Mouse (Mus musculus) heart, embryonic 11.5 days (tissue): ENCODE measurements around the gene Hoxa6. TPM values are rescaled to one million over a fixed set of nuclear protein-coding genes. Genes with fewer than 3 reads are reported as not detected.

ENCODE experiments used
- ATAC-seq: fragments of 200-750 bp; cut with Nextera tagmentation; replicated peaks from 2 replicates; pipeline ENCODE4 v1.8.0; 2017; ENCODE audit warnings: moderate library complexity; ENCODE audit not compliant: insufficient number of reproducible peaks, low FRiP score, low TSS enrichment
- H3K27ac ChIP-seq: fragments of 300-500 bp; sonication (generic); 2 replicates; pipeline ENCODE4 v1.5.1; 2014; ENCODE audit warnings: mild to moderate bottlenecking, low read depth, low read length
- H3K27me3 ChIP-seq: fragments of 300-500 bp; sonication (generic); 2 replicates; pipeline ENCODE4 v1.6.1; 2014; ENCODE audit warnings: mild to moderate bottlenecking, low read length, mixed read lengths; ENCODE audit not compliant: control insufficient read depth, insufficient read depth
- H3K36me3 ChIP-seq: fragments of 300-500 bp; sonication (generic); 2 replicates; pipeline ENCODE4 v1.6.1; 2014; ENCODE audit warnings: mild to moderate bottlenecking, low read length, moderate library complexity, mixed read lengths; ENCODE audit not compliant: control insufficient read depth, insufficient read depth
- H3K4me1 ChIP-seq: fragments of 300-500 bp; sonication (generic); 2 replicates; pipeline ENCODE4 v1.6.1; 2014; ENCODE audit warnings: low read length; ENCODE audit not compliant: control insufficient read depth, insufficient read depth
- H3K4me2 ChIP-seq: fragments of 300-500 bp; sonication (generic); 2 replicates; pipeline ENCODE4 v1.6.1; 2014; ENCODE audit warnings: mild to moderate bottlenecking, moderate library complexity
- H3K4me3 ChIP-seq: fragments of 300-500 bp; sonication (generic); 2 replicates; pipeline ENCODE4 v1.5.1; 2014; ENCODE audit warnings: low read depth, low read length
- H3K9ac ChIP-seq: fragments of 300-500 bp; sonication (generic); 2 replicates; pipeline ENCODE4 v1.6.1; 2014; ENCODE audit warnings: mild to moderate bottlenecking, low read depth, low read length, moderate library complexity
- H3K9me3 ChIP-seq: fragments of 300-500 bp; sonication (generic); replicated peaks from 2 replicates; pipeline ENCODE4 v1.6.1; 2016; ENCODE audit warnings: low read length; ENCODE audit not compliant: control insufficient read depth
- whole genome bisulfite sequencing: fragments of 180-500 bp; shearing (Covaris S2); extraction: QIAGEN DNeasy Blood & Tissue Kit; methylation state at CpG from one replicate; pipeline ENCODE4 v1.1.7; 2014; ENCODE audit not compliant: insufficient replicate concordance; 5-methylcytosine and 5-hydroxymethylcytosine counted together
- polyA plus RNA-seq: library from polyadenylated mRNA; unstranded; fragments of >200 nt; fragmentation: Nextera tagmentation; extraction: Ambion mirVana; gene quantifications from 2 replicates; pipeline ENCODE4 v1.2.1, GENCODE M21; 2014

Gene Hoxa6
- polyA plus RNA-seq, 1 experiment from 2014 or later = not detected

- no peak overlapping the region; the same call in 1 of the 2 replicates for H3K9ac ChIP-seq
- H3K27me3 ChIP-seq = peaks cover 90% of the 10 kb centered on the region
- H3K4me1 ChIP-seq = peaks cover 10% of the 10 kb centered on the region; the same call in 1 of the 2 replicates
- ATAC-seq = no peak
- no peaks in the 10 kb centered on the region for H3K9me3 ChIP-seq
- H3K4me3 ChIP-seq = 0 out of 2 replicates have a peak overlapping the region, but pooled peaks have one; percentile 5
- 13% methylated on average over 16 of the region's 16 CpGs for WGBS
- H3K4me2 ChIP-seq = peak overlapping the region; percentile 42
- H3K36me3 ChIP-seq = no peaks in the 10 kb centered on the region
- peak overlapping the region; percentile 46; the same call in 1 of the 2 replicates for H3K27ac ChIP-seq
These were observed 38.9 kb downstream of the Hoxa6 start for GRCm38 (mm10) chr6:52169499-52170165.

DNA sequence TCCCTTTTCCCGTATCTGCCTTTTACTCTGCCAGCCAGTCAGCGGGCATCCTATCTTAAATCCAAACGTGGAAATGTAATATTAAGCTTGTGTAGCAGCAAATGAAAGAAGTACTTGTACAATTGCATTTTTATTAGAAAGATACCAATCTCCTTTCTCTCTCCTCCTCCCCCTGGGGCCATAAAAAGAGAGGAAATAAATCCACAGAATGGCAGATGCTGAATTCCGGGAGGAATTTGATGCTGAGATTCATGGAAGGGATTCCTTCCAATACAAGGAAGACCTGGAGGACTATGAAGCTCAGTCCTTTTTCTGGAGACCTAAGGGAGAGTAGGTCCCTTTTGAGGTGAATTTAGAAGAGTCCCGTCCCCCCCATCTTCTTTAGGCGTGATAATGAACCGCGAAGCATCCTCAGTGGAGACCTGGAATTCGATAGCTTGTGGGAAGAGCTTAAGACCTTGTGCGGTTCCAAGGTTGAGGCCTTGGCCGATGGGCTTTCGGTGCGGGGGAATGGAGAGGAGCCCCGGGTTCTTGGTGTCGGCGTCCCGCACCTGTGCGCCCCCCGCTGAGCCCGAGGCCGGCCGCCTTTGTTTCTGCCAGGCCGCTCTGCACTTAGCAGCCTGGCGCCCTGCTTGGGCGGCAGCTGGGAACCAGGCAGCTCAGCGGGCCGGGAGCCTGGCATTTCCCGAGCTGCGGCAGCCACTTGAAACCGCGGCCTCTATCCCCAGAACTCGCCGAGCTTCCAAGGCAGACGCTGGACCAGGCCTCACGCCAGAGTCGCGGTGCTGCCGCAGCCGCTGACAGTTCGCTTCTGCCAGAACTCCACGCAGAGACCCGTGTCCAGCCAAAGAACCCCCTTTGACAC, 40.1 kb downstream of the Hoxa6 start:
- Histone ChIP-seq H3K4me2 (peak overlapping the region; percentile 46), H3K4me1 (peaks cover 10% of the 10 kb centered on the region), H3K36me3 (no peaks in the 10 kb centered on the region), H3K27ac (0 out of 2 replicates have a peak overlapping the region, but pooled peaks have one; percentile 12), H3K4me3 (peak overlapping the region; percentile 13), H3K27me3 (peaks cover 93% of the 10 kb centered on the region), H3K9ac (peak overlapping the region; percentile 47; the same call in 1 of the 2 replicates), H3K9me3 (no peaks in the 10 kb centered on the region)
- no peak for ATAC-seq
- 3% methylated on average over 42 of the region's 42 CpGs for WGBS

- H3K4me3 ChIP-seq = peak overlapping the region; percentile 15; the same call in 1 of the 2 replicates
- no peaks in the 10 kb centered on the region for H3K9me3 ChIP-seq
- H3K4me1 ChIP-seq = peaks cover 10% of the 10 kb centered on the region
- no peak for ATAC-seq
- WGBS = 9% methylated on average over 14 of the region's 14 CpGs
- H3K27ac ChIP-seq = 0 out of 2 replicates have a peak overlapping the region, but pooled peaks have one; percentile 22
- no peaks in the 10 kb centered on the region for H3K36me3 ChIP-seq
- no peak overlapping the region for H3K9ac ChIP-seq
- peaks cover 93% of the 10 kb centered on the region for H3K27me3 ChIP-seq
- H3K4me2 ChIP-seq = peak overlapping the region; percentile 46
These were observed 40.8 kb downstream of the Hoxa6 start for GRCm38 (mm10) chr6:52167736-52168161.

- Histone ChIP-seq H3K4me3 (no peak overlapping the region), H3K4me1 (peaks cover 10% of the 10 kb centered on the region), H3K9ac (no peak overlapping the region), H3K4me2 (peak overlapping the region; percentile 46), H3K27me3 (peaks cover 91% of the 10 kb centered on the region), H3K27ac (peak overlapping the region; percentile 55; the same call in 1 of the 2 replicates), H3K36me3 (no peaks in the 10 kb centered on the region), H3K9me3 (no peaks in the 10 kb centered on the region)
- ATAC-seq = no peak
- 18% methylated on average over 1 of the region's 1 CpGs for WGBS
These were observed 41.3 kb downstream of the Hoxa6 start for GRCm38 (mm10) chr6:52167176-52167575.

DNA sequence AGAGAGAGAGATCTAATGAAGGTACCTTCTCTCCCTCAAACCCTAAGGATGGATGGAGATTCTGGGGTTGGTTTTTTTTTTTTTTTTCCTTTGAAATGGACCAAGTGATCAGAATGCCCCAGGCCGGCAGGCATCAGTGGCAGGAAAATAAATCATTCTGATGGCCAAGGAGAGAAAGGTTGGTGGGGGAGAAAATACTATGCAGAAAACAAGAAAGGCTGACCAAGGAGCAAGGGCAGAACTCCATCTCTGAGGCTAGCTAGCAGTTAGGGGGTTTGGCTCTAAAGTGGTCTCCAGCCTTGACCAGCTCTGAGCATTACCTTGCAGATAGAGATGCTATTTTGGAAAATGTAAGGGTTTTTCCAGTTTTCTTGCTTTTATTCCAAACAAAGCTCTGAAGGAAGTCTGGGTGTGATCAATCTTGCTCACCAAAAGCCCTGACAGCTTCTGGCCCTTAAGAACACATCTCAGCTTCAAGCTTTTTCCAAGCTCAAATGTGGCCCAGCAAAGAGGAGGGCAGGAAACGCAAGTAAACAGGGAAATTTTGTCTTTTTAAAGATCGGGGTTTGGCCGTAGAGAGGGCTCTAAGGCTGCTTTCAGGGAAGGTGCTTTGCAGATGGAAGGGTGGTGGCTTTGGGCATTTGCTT, 42.0 kb downstream of the Hoxa6 start:
- peak overlapping the region; percentile 55; the same call in 1 of the 2 replicates for H3K27ac ChIP-seq
- peak overlapping the region; percentile 22 for H3K4me2 ChIP-seq
- peaks cover 90% of the 10 kb centered on the region for H3K27me3 ChIP-seq
- no peaks in the 10 kb centered on the region for H3K9me3 ChIP-seq
- H3K4me1 ChIP-seq = peaks cover 10% of the 10 kb centered on the region
- H3K36me3 ChIP-seq = no peaks in the 10 kb centered on the region
- no peak overlapping the region for H3K9ac ChIP-seq
- H3K4me3 ChIP-seq = no peak overlapping the region
- 6% methylated on average over 4 of the region's 4 CpGs for WGBS
- ATAC-seq = no peak

- no peak for ATAC-seq
- Histone ChIP-seq H3K4me2 (peak overlapping the region; percentile 49), H3K27me3 (peaks cover 89% of the 10 kb centered on the region), H3K36me3 (no peaks in the 10 kb centered on the region), H3K9me3 (no peaks in the 10 kb centered on the region), H3K4me1 (peaks cover 8% of the 10 kb centered on the region), H3K9ac (peak overlapping the region; percentile 29; the same call in 1 of the 2 replicates), H3K4me3 (peak overlapping the region; percentile 25), H3K27ac (peak overlapping the region; percentile 37; the same call in 1 of the 2 replicates)
- 2% methylated on average over 28 of the region's 28 CpGs for WGBS
These were observed 42.8 kb downstream of the Hoxa6 start for GRCm38 (mm10) chr6:52165441-52166370.

GRCm38 (mm10) chr6:52164626-52165440, 43.7 kb downstream of the Hoxa6 start, which contains the start of gene Hoxa2:
TSS of gene Hoxa2 (minus strand) at chr6:52164831.
- Histone ChIP-seq H3K9me3 (no peaks in the 10 kb centered on the region), H3K27ac (peak within 1 kb of the TSS; percentile 37), H3K4me1 (peaks cover under 1% of the 10 kb centered on the region; the same call in 1 of the 2 replicates), H3K4me3 (peak within 1 kb of the TSS; percentile 32), H3K36me3 (no peaks in the 10 kb centered on the region), H3K9ac (peak within 1 kb of the TSS; percentile 58), H3K27me3 (peaks cover 89% of the 10 kb centered on the region), H3K4me2 (peak within 1 kb of the TSS; percentile 49)
- under 1% methylated on average over 25 of the region's 25 CpGs for WGBS
- ATAC-seq = no peak
